Mouse (Mus musculus) gastrocnemius, postnatal 25 days (tissue): ENCODE data around the gene Polr3e. TPM values are rescaled to one million over a fixed set of nuclear protein-coding genes. Genes with fewer than 3 reads are reported as not detected.
"Not testable (repeated sequence)": the region's sequence is repeated elsewhere in the genome, so short reads cannot be mapped to it uniquely, and the experiment has no call there.

Experiments used
- DNase-seq: peaks from one replicate; pipeline ENCODE4 v3.0.0; 2022
- total RNA-seq, 2 experiments: library from RNA; stranded (reverse); gene quantifications; 1 replicate in 1 of 2; 2 replicates in 1 of 2; pipeline ENCODE4 v1.2.3; 2021

Polr3e gene
- total RNA-seq, 2 experiments from 2014 or later: 9.0 to 11.0 TPM

DNA sequence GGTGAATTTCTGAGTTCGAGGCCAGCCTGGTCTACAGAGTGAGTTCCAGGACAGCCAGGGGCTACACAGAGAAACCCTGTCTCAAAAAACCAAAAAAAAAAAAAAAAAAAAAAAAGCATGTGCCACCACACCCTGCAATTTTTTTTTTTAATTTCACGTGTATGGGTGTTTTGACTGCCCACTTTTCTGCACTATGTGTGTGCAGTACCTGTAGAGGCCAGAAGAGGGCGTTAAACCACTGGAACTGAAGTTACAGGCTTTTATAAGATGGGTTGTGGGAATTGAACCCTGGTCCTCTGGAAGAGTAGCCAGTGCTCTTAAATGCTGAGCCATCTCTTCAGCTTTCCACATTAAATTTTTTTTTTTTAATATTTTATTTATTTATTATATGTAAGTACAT is 7.4 kb upstream of the Polr3e start:
- DNase-seq: peak; percentile 2

DNA sequence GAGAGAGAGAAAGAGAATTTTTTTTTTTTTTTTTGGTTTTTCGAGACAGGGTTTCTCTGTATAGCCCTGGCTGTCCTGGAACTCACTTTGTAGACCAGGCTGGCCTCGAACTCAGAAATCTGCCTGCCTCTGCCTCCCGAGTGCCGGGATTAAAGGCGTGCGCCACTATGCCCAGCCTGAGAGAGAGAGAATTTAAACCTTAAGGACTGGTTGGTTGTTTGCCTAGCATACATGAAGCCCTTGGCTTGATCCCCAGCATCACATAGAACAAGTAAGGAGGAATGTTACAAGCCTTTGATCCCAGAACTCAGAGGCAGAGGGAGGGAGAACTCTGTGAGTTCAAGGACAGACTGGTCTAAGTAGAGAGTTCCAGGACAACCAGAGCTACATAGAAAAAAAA is 6.3 kb upstream of the Polr3e start:
- not testable (repeated sequence) for DNase-seq

DNA sequence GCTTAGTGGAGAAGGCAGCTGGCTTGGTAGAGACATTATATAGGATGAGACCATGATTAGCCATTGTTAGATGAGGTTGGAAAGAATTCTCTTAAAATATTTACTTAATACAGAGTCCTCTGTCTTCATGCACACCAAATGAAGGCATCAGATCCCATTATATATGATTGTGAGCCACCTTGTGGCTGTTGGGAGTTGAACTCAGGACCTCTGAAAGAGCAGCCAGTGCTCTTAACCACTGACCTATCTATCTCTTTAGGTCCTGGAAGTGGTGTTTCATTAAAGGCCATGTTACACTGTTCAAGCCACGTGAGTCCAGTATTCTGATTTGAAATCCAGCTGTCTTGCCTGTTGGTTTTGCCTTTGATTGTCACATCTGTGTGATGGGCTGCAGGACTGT is 4.2 kb upstream of the Polr3e start:
- no peak for DNase-seq

DNA sequence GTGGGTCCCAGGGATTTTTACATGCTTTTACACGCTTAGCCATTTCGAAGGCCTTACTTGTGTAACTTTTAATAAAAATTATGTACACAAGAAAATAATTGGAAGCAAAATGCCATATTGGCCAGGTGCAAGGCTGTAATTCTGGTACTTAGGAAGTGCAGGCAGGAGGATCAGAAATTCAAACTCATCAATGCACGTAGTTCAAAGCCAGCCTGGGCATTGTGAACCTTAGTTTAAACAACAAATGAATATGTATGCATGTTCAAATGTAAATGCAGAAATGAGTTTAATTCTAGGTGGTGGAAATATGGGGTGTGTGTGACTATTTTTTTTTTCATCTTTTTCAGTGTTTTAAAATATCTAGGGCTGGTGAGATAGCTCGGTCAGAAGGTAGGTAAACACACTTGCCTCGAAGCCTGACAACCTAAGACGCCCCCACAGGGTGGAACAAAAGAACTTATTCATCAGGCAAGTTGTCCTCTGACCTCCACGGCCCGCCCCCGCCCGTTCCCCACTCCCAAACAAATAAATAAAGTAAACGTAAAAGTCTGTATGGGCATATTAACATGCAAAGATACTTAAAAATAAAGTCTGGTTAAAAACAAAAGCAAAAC is 1.2 kb upstream of the Polr3e start:
- no peak for DNase-seq

- DNase-seq: no peak
Measured at GRCm38 (mm10) chr7:120917279-120917591, 309 bp upstream of the Polr3e start.

GRCm38 (mm10) chr7:120918526-120918962 is 1.0 kb downstream of the Polr3e start:
- DNase-seq: peak; percentile 42

GRCm38 (mm10) chr7:120933110-120933509 is 15.6 kb downstream of the Polr3e start:
- DNase-seq: no peak

DNA sequence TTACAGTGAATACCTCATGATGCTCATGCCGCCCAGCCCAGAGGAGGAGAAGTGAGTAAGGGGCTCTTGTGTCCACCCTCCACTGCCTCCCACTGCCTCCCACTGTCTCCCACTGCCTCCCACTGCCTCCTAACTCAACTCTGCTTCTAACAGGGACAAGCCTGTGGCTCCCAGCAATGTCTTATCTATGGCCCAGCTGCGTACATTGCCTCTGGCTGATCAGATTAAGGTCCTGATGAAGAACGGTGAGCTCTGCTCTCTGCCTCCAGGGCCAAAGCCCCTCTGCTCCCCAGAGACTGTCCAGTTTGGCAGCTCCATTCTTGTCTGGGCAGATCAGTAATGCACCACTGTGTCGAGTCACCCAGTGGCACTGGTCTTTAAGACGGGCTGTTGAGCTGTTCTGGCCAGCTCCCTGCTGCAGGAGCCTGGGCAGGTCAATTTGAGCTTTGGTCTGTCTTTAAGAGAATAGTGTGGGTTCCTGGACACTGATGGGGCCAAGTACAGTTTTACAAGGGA is 16.2 kb downstream of the Polr3e start:
- no peak for DNase-seq

- peak; percentile 20 for DNase-seq
Measured at GRCm38 (mm10) chr7:120934716-120935115, 17.2 kb downstream of the Polr3e start.

- DNase-seq: no peak
Measured at GRCm38 (mm10) chr7:120936522-120936921, 19.0 kb downstream of the Polr3e start.

DNA sequence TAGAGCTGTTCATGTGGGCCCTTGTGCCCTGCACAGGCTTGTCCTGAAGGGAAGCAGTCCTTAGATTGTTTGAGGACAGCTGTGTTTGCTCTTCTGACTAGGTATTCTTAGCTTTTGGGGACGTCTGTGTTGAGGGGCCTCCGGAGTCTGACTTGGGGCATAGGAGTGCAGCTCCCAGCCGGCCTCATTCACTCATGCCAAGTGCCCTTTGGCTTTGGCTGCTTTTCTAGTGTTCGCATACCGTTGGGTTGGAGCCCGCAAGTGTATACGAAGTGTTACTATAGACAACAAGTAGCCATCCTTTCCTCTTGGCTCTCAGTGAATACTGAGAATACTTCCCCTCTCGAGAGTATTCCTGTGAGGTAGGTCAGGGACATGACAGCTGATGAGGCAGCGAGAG is 20.7 kb downstream of the Polr3e start:
- no peak for DNase-seq

GRCm38 (mm10) chr7:120940343-120940742 is 22.8 kb downstream of the Polr3e start:
- DNase-seq: no peak

DNA sequence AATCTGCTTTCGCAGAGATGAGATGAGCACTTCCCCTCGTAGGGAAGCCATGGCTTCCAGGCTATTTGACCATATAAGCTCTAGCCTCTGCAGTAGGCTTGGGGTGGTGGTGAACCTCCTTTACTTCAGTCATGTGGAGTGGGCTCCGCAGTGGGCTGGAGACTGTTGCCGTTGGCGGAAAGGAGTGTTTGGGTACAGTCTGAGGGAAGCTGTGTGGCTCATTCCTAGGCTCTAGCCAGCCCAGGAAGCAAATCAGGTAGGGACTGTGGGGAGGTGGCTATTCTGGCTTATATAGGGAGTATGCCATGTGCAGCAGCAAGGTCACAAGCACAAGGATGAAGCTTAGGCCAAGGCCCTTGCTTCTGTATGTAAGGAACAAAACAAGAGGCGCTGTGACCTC is 23.7 kb downstream of the Polr3e start:
- no peak for DNase-seq

DNA sequence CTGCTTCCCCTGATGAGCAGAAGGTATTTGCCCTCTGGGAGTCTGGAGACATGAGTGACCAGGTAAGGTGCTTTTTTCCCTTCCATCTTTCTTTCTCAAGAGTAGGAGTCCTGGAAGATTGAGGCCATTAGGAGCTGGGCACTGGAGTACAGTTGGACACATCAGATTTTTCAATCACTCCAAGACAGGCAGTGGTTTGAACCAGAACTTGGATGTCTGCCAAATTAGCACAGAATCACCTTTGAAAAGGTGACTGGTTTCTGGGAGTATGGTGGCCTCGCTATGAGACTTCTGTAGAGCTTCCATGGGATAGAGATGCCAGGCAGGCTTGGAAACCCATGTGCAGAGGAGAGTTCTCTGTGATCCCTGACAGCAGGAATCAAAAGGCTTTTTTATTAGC is 25.0 kb downstream of the Polr3e start:
- no peak for DNase-seq

GRCm38 (mm10) chr7:120943936-120944509 is 26.5 kb downstream of the Polr3e start:
- DNase-seq: no peak

DNA sequence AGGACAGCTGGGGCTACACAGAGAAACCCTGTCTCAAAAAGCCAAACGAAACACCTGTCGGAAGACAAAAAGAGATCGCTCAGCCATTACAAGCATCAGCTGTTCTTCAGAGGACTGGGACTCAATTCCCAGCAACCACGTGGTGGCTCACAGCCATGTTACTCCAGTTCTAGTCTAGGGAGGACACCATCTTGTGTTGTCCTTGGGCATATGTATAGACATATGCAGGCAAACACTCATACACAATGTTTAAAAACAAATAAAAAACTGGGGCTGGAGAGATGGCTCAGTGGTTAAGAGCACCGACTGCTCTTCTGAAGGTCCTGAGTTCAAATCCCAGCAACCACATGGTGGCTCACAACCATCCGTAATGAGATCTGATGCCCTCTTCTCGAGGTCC is 36.0 kb downstream of the Polr3e start:
- not testable (repeated sequence) for DNase-seq

DNA sequence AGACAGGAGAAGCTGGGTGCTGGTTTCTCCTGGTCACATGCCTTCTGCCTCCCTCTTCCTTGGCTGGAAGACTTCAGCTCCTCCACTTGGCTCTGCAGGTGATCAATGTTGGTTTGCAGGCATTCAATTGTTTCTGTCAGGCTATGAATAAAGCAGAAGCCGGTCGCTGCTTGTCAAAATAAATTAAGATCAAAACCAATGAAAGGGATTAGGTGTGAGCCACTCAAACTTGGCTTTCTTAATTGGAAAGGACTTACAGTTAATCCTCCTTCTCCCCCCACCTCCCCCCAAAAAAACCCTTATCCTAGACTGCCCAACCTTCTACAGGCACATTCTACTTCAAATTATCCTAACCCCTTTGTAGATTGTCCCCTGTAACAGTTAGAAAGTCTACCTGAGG is 42.6 kb downstream of the Polr3e start:
- no peak for DNase-seq

DNA sequence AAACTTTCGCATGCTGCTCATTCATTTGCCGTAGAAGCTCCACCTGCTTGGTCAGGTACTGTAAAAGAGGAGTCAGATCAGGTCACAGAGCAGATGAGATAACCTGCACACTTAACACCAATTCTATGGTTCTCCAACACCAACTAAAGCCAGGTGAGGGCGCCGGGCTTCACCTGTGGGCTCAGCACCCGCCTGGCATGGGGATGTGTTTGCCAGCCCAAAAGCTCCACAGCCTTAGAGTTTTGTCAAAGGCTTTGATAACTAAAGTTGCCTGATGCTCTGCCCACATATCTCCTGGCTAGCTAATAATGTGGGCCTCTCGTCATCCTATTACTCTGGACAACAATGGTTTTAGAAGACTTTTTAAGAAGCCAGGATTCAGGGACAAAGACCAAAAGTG is 43.1 kb downstream of the Polr3e start:
- DNase-seq: no peak

GRCm38 (mm10) chr7:120961893-120962292 is 44.3 kb downstream of the Polr3e start:
- no peak for DNase-seq

- DNase-seq: no peak
Measured at GRCm38 (mm10) chr7:120963126-120963525, 45.6 kb downstream of the Polr3e start.

DNA sequence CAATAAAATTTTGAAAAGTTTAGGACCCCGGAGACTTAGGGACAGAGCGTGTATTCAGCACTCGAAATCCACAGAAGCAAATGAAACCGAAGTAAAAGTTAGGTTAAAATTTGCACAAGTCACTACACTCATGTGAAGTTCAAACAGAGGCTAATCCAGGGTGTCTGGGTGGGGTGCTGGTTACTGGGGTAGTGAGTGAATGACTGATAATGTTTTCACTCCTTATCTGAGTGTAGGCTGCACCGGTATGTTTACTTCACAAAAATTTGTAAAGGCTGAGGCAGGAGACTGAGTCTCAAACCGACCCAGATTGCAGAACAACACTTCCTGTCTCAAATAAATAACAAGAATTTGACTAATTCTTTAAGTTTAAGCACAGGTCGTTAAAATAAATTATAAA is 51.7 kb downstream of the Polr3e start:
- DNase-seq: no peak

DNA sequence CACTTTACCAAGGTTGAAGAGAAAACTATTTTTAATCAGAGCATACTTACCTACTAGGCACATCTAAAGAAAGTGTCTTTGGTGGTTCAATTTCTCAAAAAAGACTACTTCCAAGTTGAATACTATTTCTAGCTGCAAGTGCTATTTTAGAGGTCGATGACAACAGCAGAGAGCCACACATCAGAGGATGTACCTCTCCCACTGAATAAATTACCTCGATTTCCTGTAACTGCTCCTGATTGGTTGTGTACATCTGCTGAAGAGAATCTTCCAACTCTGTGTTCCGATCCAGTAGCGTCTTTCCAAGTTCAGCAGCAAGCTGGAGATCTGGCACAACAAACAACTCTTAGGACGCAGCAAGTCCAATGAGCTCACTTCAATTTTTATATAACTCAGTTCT is 52.6 kb downstream of the Polr3e start:
- DNase-seq: no peak

DNA sequence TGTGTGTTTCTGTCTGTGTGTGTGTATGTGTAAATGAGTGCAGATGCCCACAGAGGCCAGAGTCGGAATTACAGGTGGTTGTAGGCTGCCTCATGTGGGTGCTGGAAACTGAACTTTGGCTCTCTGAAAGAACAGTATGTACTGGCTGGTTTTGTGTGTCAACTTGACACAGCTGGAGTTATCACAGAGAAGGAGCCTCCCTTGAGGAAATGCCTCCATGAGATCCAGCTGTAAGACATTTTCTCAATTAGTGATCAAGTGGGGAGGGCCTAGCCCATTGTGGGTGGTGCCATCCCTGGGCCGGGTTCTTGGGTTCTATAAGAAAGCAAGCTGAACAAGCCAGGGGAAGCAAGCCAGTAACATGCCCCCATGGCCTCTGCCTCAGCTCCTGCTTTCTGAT is 54.9 kb downstream of the Polr3e start:
- DNase-seq: not testable (repeated sequence)

DNA sequence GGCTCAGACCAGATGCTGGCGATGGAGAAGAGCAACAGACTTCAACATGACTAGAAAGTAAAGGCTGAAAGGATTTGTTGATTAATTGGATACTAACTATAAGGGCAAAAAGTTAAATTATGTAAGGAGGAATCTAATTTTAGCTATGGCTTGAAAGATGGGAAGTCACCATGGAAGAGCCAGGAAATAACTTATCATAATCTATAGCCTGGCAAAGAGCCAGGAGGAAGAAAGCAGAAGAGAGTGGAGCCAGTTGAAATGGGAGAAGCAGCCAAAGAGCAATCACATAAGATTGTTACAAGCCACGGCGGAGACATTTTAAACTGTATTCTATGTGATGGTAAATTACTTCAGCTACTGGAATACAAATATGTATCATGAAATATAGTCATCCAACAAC is 56.5 kb downstream of the Polr3e start:
- DNase-seq: no peak
